Mouse (Mus musculus) frontal cortex, adult 2 months (tissue): Measurements from ENCODE around the gene Sh3d21. TPM values are rescaled to one million over a fixed set of nuclear protein-coding genes. Genes with fewer than 3 reads are reported as not detected.
A peak's percentile ranks its signal among the peaks of the same experiment; 100 is the strongest.
"Not testable (repeated sequence)": the region's sequence is repeated elsewhere in the genome, so short reads cannot be mapped to it uniquely, and the experiment has no call there.

ENCODE experiments used
- DNase-seq, 2 experiments: peaks; one replicate each; pipeline ENCODE4 v3.0.0; 2022; ENCODE audit warnings: low spot score in 1 of 2; ENCODE audit errors: extremely low spot score in 1 of 2
- polyA plus RNA-seq: library from polyadenylated mRNA; depleted of rRNA; stranded (reverse); fragments of >200 nt; gene quantifications from 2 replicates; pipeline ENCODE4 v1.2.3, GENCODE M21; 2012; rRNA removed

Gene Sh3d21
- 1.0 TPM in 2 replicates for polyA plus RNA-seq

DNA sequence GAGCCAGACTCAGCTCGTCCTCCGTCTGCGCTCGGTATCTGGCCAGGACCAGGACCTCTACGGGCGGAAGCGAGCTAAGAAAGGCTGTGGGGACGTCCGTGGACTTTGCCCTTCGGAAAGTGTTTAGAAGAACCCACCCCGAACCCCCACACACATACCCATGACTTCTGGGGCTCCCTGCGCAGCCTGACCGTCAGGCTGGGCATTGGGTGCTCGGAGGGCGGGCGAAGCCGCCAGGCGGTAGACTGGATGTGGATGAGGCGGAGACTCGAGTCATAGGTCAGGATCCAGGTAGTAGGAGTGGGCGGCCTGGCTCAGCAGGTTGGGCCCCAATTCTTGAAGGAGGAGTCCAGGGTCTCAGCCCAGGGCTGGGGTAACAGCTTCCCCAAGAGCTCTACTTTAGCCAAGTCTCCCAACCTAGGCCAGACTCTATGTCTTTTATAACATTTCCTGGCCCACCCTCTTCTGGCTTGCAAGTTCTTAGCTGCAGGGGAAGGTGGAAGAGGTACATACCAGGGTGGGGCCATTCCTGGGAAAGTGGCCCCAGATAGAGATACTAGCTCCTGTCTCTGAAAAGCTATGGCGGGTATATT lies at the start of gene Sh3d21:
Gene Sh3d21, minus strand, starts transcription at position 425 of the 593 bp plus-strand sequence.
- DNase-seq: no peak

DNA sequence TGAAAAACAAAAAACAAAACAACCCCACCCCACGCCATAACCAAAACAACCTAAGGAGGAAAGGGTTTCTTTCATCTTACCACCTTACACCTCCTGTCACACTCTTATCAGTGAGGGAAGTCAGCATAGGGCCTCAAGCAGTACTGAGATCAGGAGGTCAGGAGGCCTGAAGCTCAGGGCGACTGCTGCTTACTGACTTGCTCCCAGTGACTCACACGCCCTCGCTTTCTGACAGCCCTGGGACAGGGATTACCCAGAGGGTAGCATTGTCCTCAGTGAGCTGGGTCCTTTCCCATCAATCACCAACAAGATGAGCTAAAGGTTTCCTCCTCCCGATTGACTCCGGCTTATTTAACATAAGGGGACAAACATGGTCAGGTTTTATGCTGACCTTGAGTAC lies 43.8 kb upstream of the Sh3d21 start:
- DNase-seq: no peak

- DNase-seq: no peak
Observed at GRCm38 (mm10) chr4:126205386-126205785, 42.1 kb upstream of the Sh3d21 start.

DNA sequence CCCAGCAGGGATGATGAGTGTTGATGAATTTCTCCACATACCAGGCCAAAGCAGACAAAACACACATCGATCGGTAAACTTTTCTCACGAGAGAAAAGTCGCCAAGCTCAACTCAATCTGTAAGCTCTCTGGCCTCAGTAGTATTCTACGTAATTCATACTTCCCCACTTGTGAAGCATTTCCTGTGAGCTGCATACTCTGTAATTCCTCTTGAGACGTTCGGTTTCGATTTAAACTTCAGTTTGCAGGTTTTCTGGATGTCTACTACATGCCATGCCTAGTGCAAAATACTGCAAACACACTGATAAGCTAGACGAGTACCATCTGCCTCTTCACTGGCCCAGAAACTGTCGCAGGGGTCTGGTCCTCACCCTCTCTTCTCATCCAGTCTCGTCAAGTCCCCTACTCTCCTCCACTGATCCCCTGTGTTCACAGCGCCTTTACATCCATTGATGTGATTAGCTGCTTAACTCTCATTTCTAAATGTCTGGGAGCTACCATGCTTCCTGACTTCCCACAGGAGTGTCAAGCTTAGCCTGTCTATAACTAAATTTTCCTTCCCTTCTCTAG lies 41.5 kb upstream of the Sh3d21 start:
- DNase-seq: no peak

DNA sequence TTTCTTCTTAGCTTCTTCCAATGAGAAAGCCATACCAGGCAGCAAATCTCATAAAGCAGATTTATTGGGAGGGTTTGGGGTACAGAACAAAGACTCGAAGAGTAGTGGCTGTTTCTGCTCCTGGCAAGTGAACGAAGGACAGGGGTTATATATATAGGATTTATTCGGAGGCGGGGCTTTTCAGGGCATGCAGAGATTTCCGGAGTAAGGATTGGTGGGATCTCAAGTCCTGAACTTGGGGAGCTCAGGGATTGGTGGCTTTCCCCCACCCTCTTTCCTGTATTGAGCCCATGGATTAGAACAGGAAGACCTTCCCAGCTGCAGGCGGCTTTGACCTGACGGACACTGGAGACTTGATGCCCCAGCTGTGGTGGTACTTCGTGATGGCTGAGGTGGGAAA lies 40.7 kb upstream of the Sh3d21 start:
- DNase-seq: no peak

GRCm38 (mm10) chr4:126203336-126203895 lies 40.1 kb upstream of the Sh3d21 start:
- no peak for DNase-seq

- DNase-seq: peak; percentile 98 to 99
Observed at GRCm38 (mm10) chr4:126202303-126203181, 39.3 kb upstream of the Sh3d21 start, which contains the start of gene Thrap3. TSS of gene Thrap3 (minus strand) at chr4:126202760.

DNA sequence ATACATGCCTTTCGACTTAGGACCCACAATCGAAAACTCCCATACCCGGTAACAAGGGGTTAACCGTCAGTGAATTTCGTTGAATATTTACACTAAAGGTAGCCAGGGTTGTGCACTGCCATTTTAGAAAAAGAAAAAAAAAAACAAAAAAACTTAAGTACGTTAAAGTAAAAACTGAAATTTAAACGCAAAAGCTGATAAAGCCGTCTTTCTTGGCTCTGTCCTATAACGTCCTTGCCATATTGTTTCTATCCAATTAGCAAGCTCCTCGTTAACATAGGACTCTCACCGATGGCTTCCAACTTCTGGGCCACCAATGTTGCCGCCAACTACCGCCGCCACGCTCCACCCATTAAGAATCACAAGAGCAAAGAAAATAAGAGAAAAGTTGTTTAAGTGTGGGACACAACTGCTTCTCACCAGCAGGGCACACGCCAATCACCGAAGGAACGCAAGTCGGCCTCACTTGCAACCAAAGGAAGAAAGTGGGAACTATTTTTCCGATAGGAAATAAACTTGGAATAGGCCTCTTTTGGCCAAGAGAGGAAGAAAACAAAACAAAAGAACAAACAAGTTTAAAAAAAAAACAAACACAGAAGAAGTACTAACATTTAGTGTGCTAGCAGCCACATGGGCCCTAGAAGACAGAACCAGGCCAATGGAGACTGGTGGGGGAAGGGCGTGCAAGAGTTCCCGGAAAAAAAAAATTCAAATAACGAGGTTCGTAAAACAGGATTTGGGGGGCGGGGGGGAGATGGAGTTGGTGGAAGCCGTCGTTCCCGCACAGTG lies 38.4 kb upstream of the Sh3d21 start:
- peak in 1 of 2 experiments; percentile 16 for DNase-seq

DNA sequence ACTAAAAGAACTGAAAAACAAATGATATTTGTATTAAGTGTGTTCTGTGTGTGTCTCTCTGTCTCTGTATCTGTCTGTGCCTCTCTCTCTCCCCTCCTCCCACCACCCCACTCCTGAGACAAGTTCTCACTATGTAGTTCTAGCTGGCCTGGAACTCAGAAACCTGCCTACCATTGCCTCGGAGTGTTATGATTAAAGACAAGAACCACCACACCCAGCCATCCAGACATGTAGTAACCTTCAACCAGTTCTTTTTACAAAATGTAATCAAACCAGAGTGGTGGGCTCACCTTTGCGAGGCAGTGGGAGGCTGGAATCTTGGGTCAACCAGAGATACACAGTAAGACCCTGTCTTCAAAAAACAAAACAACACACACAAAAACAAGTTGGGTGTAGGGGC lies 37.4 kb upstream of the Sh3d21 start:
- no peak for DNase-seq

GRCm38 (mm10) chr4:126200036-126200435 lies 36.7 kb upstream of the Sh3d21 start:
- DNase-seq: no peak

- DNase-seq: no peak
Observed at GRCm38 (mm10) chr4:126199556-126199955, 36.3 kb upstream of the Sh3d21 start.

DNA sequence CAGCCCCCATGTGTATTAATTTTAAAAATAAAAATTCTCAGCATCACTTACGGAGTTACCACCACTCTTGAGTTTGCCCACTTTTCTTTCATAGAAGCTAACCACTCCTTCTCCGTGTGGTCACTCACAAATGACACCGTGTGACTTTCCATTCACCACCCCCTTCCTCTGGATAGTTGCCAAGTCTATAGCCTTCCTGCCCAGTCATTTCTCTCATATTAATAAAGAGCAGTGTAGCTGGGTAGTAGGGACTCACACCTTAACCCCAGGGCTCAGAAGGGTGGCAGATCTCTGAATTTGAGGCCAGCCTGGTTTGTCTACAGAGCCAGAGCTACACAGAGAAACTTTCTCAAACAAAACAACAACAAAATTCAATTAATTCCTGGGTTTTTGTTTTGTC lies 34.2 kb upstream of the Sh3d21 start:
- no peak for DNase-seq

GRCm38 (mm10) chr4:126194916-126195315 lies 31.6 kb upstream of the Sh3d21 start:
- no peak for DNase-seq

GRCm38 (mm10) chr4:126194216-126194615 lies 30.9 kb upstream of the Sh3d21 start:
- no peak for DNase-seq

DNA sequence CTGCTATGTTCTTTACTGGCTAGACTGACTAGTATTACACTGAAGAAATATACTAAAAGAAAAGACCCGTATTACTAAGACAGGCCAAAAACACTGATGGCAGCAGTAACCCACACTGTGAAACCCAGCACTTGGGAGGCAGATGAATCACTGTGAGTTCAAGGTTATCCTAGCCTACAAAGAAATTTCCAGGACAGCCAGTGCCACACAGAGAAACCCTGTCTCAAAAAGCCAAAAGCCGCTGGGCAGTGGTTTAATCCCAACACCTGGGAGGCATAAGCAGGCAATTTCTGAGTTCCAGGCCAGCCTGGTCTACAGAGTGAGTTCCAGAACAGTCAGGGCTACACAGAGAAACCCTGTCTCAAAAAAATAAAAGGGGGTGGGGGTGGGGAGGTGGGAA lies 27.3 kb upstream of the Sh3d21 start:
- DNase-seq: no peak

DNA sequence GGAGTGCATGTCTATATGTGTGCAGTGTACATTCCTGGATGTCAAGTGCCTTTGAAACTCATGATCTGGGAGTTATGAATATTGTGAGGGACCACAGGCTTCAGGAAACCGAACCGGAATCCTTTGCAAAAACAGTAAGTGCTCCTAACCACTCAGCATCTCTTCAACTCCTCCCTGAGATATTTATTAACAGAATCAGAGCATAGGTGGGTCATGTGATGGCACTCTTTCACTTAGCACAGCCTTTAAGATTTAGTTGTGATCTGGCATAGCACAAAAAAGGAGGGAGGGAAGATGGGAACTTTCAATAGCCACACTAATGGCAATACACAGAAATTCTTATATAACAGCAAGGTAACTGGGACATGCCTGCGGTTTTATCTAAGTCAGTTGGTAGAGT lies 23.8 kb upstream of the Sh3d21 start:
- DNase-seq: no peak

DNA sequence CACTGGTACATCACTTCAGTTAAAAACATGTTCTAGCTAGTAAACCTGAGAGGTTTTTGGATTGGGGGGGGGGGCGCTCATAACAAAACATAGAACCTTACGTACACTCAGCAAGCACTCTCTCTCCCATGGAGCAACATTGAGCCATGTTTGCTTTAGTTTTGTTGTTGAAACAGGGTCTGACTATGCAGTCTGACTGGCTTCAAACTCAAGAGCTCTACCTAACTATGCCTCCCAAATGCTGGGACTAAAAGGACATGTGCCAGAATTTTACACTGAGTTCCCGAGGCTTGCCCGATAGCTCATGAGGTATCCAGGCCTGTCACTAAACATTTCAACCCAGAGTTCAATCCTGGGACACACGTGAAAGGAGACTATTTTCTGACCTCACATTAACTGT lies 19.7 kb upstream of the Sh3d21 start:
- DNase-seq: no peak

GRCm38 (mm10) chr4:126181170-126181957 lies 18.1 kb upstream of the Sh3d21 start:
- peak in 1 of 2 experiments; percentile 64 for DNase-seq

- DNase-seq: not testable (repeated sequence)
Observed at GRCm38 (mm10) chr4:126175980-126176379, 12.7 kb upstream of the Sh3d21 start.

- no peak for DNase-seq
Observed at GRCm38 (mm10) chr4:126173800-126174199, 10.5 kb upstream of the Sh3d21 start.
